Mouse (Mus musculus): ENCODE data around the gene Zscan29. TPM values are rescaled to one million over a fixed set of nuclear protein-coding genes. Genes with fewer than 3 reads are reported as not detected.
"Not testable (repeated sequence)": the region's sequence is repeated elsewhere in the genome, so short reads cannot be mapped to it uniquely, and the experiment has no call there.

Zscan29 gene
- polyA plus RNA-seq, 1 experiment from 2014 or later = 12.4 TPM

DNA sequence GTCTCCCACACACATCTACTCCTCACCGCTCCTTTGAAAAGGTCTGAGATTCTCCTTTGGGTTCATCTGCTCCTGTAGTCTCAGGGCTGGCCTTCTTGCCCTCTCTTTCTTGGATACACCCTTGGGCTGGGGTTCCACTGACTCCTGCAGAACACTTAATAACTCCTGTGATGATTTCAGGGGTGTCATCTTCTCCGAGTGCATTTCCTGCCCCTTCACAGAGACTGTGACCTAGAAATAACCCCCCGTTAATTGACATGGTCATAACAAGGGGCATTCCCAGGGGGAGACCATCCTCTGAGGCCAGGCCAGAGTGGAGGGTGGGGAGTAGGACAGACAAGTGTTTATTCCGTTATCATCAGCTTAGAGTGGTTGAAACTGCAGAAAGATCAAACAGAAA is 1.8 kb downstream of the Zscan29 start:
- Histone ChIP-seq H3K4me3 (peak overlapping the region; percentile 94), H3K36me3 (replicated peaks) (peaks cover 45% of the 10 kb centered on the region), H3K27me3 (ENCODE audit: poor library complexity, severe bottlenecking) (no peaks in the 10 kb centered on the region), H3K27ac (no peak overlapping the region), H3K9me3 (no peaks in the 10 kb centered on the region), H3K4me1 (peaks cover 37% of the 10 kb centered on the region)
- WGBS = 77% methylated on average over 4 of the region's 4 CpGs
- no peak for DNase-seq (ENCODE audit: extremely low spot score, low spot score)

DNA sequence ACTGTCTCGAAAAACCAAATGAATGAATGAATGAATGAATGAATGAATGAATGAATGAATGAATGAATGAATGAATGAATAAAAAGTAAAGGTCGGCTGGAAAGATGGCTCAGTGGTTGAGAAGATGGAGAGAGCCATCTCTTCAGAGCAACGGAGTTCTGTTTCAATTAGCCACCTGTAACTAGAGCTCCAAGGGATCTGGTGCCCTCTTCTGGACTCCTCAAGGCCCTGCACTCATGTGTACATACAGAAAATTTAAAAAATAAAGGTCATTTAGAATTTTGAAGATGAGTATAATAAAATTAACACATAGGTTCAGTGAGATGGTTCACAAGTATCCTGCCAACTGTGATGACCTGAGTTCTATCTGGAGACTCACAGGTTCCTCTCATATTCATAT is 17.8 kb downstream of the Zscan29 start:
- H3K4me1 ChIP-seq = no peaks in the 10 kb centered on the region
- H3K36me3 ChIP-seq (replicated peaks) = peaks cover 63% of the 10 kb centered on the region
- no peak overlapping the region for H3K4me3 ChIP-seq
- DNase-seq (ENCODE audit: extremely low spot score, low spot score) = no peak
- 90% methylated on average over 3 of the region's 3 CpGs for WGBS
- H3K27me3 ChIP-seq (ENCODE audit: poor library complexity, severe bottlenecking) = no peaks in the 10 kb centered on the region
- H3K9me3 ChIP-seq = no peaks in the 10 kb centered on the region
- no peak overlapping the region for H3K27ac ChIP-seq

- Histone ChIP-seq H3K27me3 (ENCODE audit: poor library complexity, severe bottlenecking) (no peaks in the 10 kb centered on the region), H3K4me3 (no peak overlapping the region), H3K36me3 (replicated peaks) (peaks cover 66% of the 10 kb centered on the region), H3K27ac (no peak overlapping the region), H3K4me1 (no peaks in the 10 kb centered on the region), H3K9me3 (no peaks in the 10 kb centered on the region)
- DNase-seq (ENCODE audit: extremely low spot score, low spot score) = no peak
- WGBS = 88% methylated on average over 5 of the region's 5 CpGs
Measured at GRCm38 (mm10) chr2:121149679-121150078, 21.2 kb downstream of the Zscan29 start.

DNA sequence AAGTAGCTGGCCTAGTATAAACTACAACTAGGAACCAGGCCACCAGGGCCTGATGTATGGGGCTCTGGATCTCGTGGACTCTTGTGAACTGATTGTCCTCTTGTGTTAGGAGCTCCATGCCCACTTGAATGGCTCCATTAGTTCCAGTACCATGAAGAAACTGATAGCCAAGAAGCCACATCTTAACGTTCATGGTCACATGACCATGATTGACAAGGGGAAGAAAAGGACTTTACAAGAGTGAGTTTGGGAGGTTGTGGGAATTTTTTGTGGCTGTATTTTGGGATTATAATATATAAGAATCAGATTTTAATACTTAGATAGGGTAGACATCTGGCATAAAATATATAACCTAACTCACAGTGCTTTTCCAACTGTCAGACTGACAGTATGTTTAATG is 28.5 kb downstream of the Zscan29 start:
- WGBS = 73% methylated on average over 2 of the region's 2 CpGs
- Histone ChIP-seq H3K27ac (no peak overlapping the region), H3K4me1 (peaks cover 28% of the 10 kb centered on the region), H3K9me3 (peaks cover 16% of the 10 kb centered on the region), H3K36me3 (replicated peaks) (peaks cover 57% of the 10 kb centered on the region), H3K27me3 (ENCODE audit: poor library complexity, severe bottlenecking) (no peaks in the 10 kb centered on the region), H3K4me3 (no peak overlapping the region)
- DNase-seq (ENCODE audit: extremely low spot score, low spot score) = no peak

GRCm38 (mm10) chr2:121141216-121142035 is 29.5 kb downstream of the Zscan29 start:
- Histone ChIP-seq H3K27ac (peak overlapping the region; percentile 97), H3K4me3 (peak overlapping the region; percentile 72), H3K4me1 (peaks cover 28% of the 10 kb centered on the region), H3K27me3 (ENCODE audit: poor library complexity, severe bottlenecking) (no peaks in the 10 kb centered on the region), H3K9me3 (peaks cover 16% of the 10 kb centered on the region), H3K36me3 (replicated peaks) (peaks cover 56% of the 10 kb centered on the region)
- 79% methylated on average over 16 of the region's 16 CpGs for WGBS
- no peak for DNase-seq (ENCODE audit: extremely low spot score, low spot score)

- Histone ChIP-seq H3K9me3 (peaks cover 16% of the 10 kb centered on the region), H3K27me3 (ENCODE audit: poor library complexity, severe bottlenecking) (no peaks in the 10 kb centered on the region), H3K4me1 (peaks cover 28% of the 10 kb centered on the region), H3K36me3 (replicated peaks) (peaks cover 52% of the 10 kb centered on the region), H3K27ac (peak within 1 kb of the TSS; percentile 97), H3K4me3 (peak within 1 kb of the TSS; percentile 72)
- peak; percentile 91 for DNase-seq (ENCODE audit: extremely low spot score, low spot score)
- under 1% methylated on average over 87 of the region's 87 CpGs for WGBS
Measured at GRCm38 (mm10) chr2:121140018-121140882, 30.7 kb downstream of the Zscan29 start, which contains the start of the genes Adal and Lcmt2. TSS of gene Adal (plus strand) at chr2:121140428. TSS of gene Lcmt2 (minus strand) at chr2:121140653.

GRCm38 (mm10) chr2:121139266-121140017 is 31.5 kb downstream of the Zscan29 start:
- Histone ChIP-seq H3K36me3 (replicated peaks) (peaks cover 46% of the 10 kb centered on the region), H3K27ac (peak overlapping the region; percentile 97), H3K4me3 (peak overlapping the region; percentile 72), H3K9me3 (peaks cover 16% of the 10 kb centered on the region), H3K27me3 (ENCODE audit: poor library complexity, severe bottlenecking) (no peaks in the 10 kb centered on the region), H3K4me1 (peaks cover 28% of the 10 kb centered on the region)
- peak; percentile 15 for DNase-seq (ENCODE audit: extremely low spot score, low spot score)
- whole genome bisulfite sequencing = 63% methylated on average over 29 of the region's 29 CpGs

- no peaks in the 10 kb centered on the region for H3K27me3 ChIP-seq (ENCODE audit: poor library complexity, severe bottlenecking)
- H3K36me3 ChIP-seq (replicated peaks) = peaks cover 34% of the 10 kb centered on the region
Measured at GRCm38 (mm10) chr2:121137371-121137770, 33.6 kb downstream of the Zscan29 start.

DNA sequence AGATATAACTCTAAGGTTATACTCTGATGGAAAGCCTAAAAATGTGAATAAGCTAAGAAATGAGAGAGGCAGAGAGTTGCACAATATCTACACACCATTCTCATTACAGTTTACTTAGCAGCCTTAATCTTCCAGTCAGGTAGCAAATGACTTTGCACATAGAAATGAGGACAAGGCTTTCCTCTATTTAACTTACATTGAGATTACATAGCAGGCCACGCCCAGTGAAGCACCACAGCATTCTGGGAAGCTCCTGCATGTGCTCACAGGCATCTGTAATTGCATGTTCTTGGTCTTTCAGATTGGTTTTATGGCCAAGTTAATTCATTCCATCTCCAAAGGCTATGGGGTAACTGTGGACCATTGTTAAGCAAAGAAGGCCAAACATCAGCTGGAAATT is 38.1 kb downstream of the Zscan29 start:
- Histone ChIP-seq H3K27ac (no peak overlapping the region), H3K27me3 (ENCODE audit: poor library complexity, severe bottlenecking) (no peaks in the 10 kb centered on the region), H3K9me3 (no peaks in the 10 kb centered on the region; the same call in 1 of the 2 replicates), H3K4me1 (no peaks in the 10 kb centered on the region), H3K4me3 (no peak overlapping the region), H3K36me3 (replicated peaks) (peaks cover 14% of the 10 kb centered on the region)
- no peak for DNase-seq (ENCODE audit: extremely low spot score, low spot score)
- 72% methylated on average over 1 of the region's 1 CpGs for WGBS

More at GRCm38 (mm10) chr2:121137371-121137770, 33.6 kb downstream of the Zscan29 start:
- Histone ChIP-seq H3K9me3 (peaks cover 16% of the 10 kb centered on the region), H3K27ac (no peak overlapping the region), H3K4me1 (peaks cover 28% of the 10 kb centered on the region), H3K4me3 (no peak overlapping the region)
- WGBS = 98% methylated on average over 4 of the region's 4 CpGs
- DNase-seq (ENCODE audit: extremely low spot score, low spot score) = no peak

DNA sequence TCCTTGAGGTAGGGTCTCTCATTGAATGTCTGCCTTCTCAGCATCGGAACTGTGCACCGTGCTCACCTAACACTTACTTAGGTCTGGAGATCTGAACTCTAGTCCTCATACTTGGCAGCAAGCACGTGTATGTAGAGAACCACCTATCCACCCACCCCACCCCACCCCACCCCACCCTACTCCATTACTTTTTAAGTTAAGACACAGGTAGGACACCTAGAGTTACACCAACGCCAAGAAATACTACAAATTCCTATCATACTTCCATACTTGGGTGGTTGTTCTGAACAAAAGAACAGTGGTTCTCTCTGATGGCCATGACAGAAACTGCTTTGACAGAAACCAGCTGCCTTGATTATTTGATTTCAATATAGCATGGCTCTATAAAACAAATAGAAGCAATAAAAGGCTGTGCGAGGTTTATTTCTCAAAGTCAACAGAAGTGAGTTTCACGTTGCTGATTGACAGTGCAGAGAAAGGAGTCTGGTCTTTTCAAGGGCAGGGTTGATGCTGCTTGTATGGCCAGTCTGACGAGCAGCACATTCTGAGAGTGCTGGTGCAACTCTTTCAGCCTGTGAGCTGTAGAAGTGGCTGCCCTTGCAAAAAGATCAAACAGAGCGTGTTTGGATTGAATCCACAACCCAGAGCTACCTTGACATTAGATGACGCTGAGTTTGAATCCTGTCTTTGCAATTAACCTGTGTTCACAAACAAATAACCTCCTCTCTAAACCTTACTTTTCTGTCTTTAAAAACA is 41.9 kb downstream of the Zscan29 start:
- H3K4me1 ChIP-seq = no peaks in the 10 kb centered on the region
- WGBS = 81% methylated on average over 9 of the region's 9 CpGs

GRCm38 (mm10) chr2:121127536-121127935 is 43.4 kb downstream of the Zscan29 start:
- no peak overlapping the region for H3K27ac ChIP-seq
- H3K36me3 ChIP-seq (replicated peaks) = no peaks in the 10 kb centered on the region
- no peak overlapping the region for H3K4me3 ChIP-seq
- no peaks in the 10 kb centered on the region for H3K27me3 ChIP-seq (ENCODE audit: poor library complexity, severe bottlenecking)
- no peaks in the 10 kb centered on the region for H3K9me3 ChIP-seq
- no peaks in the 10 kb centered on the region for H3K4me1 ChIP-seq
- DNase-seq (ENCODE audit: extremely low spot score, low spot score) = no peak
- 88% methylated on average over 1 of the region's 1 CpGs for WGBS

More for the DNA sequence above, 41.9 kb downstream of the Zscan29 start:
- no peaks in the 10 kb centered on the region for H3K9me3 ChIP-seq
- no peak overlapping the region for H3K27ac ChIP-seq
- H3K4me3 ChIP-seq = no peak overlapping the region
- DNase-seq (ENCODE audit: extremely low spot score, low spot score) = no peak
- no peaks in the 10 kb centered on the region for H3K27me3 ChIP-seq (ENCODE audit: poor library complexity, severe bottlenecking)
- H3K36me3 ChIP-seq (replicated peaks) = no peaks in the 10 kb centered on the region

GRCm38 (mm10) chr2:121126302-121126701 is 44.6 kb downstream of the Zscan29 start:
- not testable (repeated sequence) for H3K27me3 ChIP-seq (ENCODE audit: poor library complexity, severe bottlenecking); H3K36me3 ChIP-seq (replicated peaks); H3K9me3 ChIP-seq; H3K27ac ChIP-seq; DNase-seq (ENCODE audit: extremely low spot score, low spot score); H3K4me3 ChIP-seq; H3K4me1 ChIP-seq
- WGBS = 94% methylated on average over 5 of the region's 5 CpGs

Measured in forebrain, embryonic 10.5 days (tissue).